Mouse (Mus musculus) forebrain, embryonic 12.5 days (tissue): ENCODE data around the gene Kcnh8. TPM values are rescaled to one million over a fixed set of nuclear protein-coding genes. Genes with fewer than 3 reads are reported as not detected.

Experiments used
- ATAC-seq: fragments of 200-750 bp; cut with Nextera tagmentation; 2 replicates; pipeline ENCODE4 v1.8.0; 2017; ENCODE audit warnings: moderate TSS enrichment; ENCODE audit not compliant: low FRiP score
- H3K27ac ChIP-seq: fragments of 300-500 bp; sonication (generic); 2 replicates; pipeline ENCODE4 v1.5.1; 2016; ENCODE audit warnings: mild to moderate bottlenecking
- H3K27me3 ChIP-seq: fragments of 300-500 bp; sonication (generic); 2 replicates; pipeline ENCODE4 v1.6.1; 2016; ENCODE audit warnings: mild to moderate bottlenecking
- H3K36me3 ChIP-seq: fragments of 300-500 bp; sonication (generic); replicated peaks from 2 replicates; pipeline ENCODE4 v1.6.1; 2016; ENCODE audit warnings: mild to moderate bottlenecking
- H3K4me1 ChIP-seq: fragments of 300-500 bp; sonication (generic); 2 replicates; pipeline ENCODE4 v1.6.1; 2016
- H3K4me2 ChIP-seq: fragments of 300-500 bp; sonication (generic); 2 replicates; pipeline ENCODE4 v1.6.1; 2016; ENCODE audit warnings: mild to moderate bottlenecking, moderate library complexity
- H3K4me3 ChIP-seq: fragments of 300-500 bp; sonication (generic); replicated peaks from 2 replicates; pipeline ENCODE4 v1.5.1; 2016; ENCODE audit warnings: mild to moderate bottlenecking
- H3K9ac ChIP-seq: fragments of 300-500 bp; sonication (generic); 2 replicates; pipeline ENCODE4 v1.6.1; 2016; ENCODE audit warnings: mild to moderate bottlenecking
- H3K9me3 ChIP-seq: fragments of 300-500 bp; sonication (generic); 2 replicates; pipeline ENCODE4 v1.6.1; 2016
- WGBS: fragments of 180-500 bp; shearing (Covaris S2); methylation state at CpG from one replicate; pipeline ENCODE4 v1.1.7; 2016; 5-methylcytosine and 5-hydroxymethylcytosine counted together
- polyA plus RNA-seq: library from polyadenylated mRNA; unstranded; fragments of >200 nt; fragmentation: Nextera tagmentation; extraction: Ambion mirVana; gene quantifications from 2 replicates; pipeline ENCODE4 v1.2.1, GENCODE M21; 2016

The Kcnh8 gene
- polyA plus RNA-seq, 1 experiment from 2014 or later, result 4.1 TPM

DNA sequence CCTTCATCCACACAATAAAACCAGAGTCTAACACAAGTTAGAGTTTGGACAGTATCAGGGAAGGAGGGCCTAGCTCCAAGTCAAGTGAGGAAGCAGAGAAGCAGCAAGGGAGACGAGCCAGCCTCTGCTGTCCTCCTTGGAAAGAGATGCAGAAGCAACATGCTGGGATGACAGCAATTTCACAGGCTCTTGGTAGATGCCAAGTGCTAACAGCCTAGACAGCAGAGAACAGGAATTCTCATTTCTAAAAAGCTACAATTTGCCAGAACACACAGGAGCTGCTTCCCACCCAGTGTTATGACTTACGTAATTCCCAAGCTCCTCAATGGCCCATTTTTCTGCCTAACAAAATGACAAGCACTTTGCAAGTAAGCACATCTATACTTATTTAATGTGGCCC, 277.5 kb downstream of the Kcnh8 start:
- H3K27me3 ChIP-seq, result no peaks in the 10 kb centered on the region
- no peak overlapping the region for H3K27ac ChIP-seq
- ATAC-seq, result no peak
- H3K9ac ChIP-seq, result no peak overlapping the region
- no peak overlapping the region for H3K4me3 ChIP-seq
- no peaks in the 10 kb centered on the region for H3K36me3 ChIP-seq
- no peak overlapping the region for H3K4me2 ChIP-seq
- no peaks in the 10 kb centered on the region for H3K4me1 ChIP-seq
- no peaks in the 10 kb centered on the region for H3K9me3 ChIP-seq
- 85% methylated on average over 2 of the region's 2 CpGs for WGBS

DNA sequence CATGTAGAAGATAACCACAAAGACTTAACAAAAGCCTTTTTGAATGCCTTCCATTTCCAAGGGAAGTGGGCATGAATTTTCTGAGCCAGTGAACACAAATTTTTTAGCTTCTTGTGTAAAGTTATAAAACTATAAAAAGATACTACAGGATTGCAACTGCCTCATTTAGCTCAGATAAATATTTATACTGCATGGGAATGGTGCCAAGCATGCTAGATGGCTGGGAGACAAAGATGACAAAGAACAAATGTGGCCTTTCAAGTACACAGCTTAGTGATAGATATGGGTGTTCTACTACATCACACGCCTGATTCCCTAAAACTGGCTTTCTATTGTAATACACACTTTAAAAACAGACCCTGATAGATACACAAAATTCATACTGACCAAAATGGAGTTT, 282.7 kb downstream of the Kcnh8 start:
- H3K4me2 ChIP-seq, result no peak overlapping the region
- no peak overlapping the region for H3K4me3 ChIP-seq
- H3K27me3 ChIP-seq, result no peaks in the 10 kb centered on the region
- H3K9me3 ChIP-seq, result no peaks in the 10 kb centered on the region
- H3K36me3 ChIP-seq, result no peaks in the 10 kb centered on the region
- 66% methylated on average over 1 of the region's 1 CpGs for WGBS
- no peaks in the 10 kb centered on the region for H3K4me1 ChIP-seq
- no peak overlapping the region for H3K27ac ChIP-seq
- H3K9ac ChIP-seq, result no peak overlapping the region
- ATAC-seq, result no peak

DNA sequence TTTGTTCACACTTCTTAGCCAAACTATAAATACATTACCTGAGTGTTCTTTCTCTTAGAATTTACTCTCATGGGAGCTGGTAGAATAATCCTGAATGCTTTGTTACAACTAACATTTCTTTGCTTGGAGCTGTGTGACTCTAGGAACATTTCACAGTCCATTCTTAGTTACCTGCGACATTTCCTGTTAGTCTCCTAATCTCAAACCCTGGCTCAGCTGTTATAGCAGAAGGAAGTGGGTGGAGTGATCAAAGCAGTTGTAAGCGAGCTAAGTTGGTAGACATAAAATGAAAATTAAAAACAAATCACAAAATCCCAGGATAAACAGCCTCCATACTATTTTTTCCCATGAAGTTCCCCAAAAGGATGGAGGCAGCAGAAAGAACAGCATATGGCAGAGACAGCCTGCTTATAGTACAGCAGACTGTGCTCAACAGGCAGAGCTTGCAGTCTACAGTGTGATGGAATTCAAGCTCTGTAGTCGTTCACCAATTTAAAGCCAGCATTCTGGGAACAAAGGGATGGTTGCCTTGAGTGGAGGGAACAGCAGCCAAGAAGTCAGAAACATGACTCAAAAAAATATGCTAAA, 318.1 kb downstream of the Kcnh8 start:
- Histone ChIP-seq H3K4me3 (no peak overlapping the region), H3K9ac (no peak overlapping the region), H3K9me3 (no peaks in the 10 kb centered on the region), H3K36me3 (no peaks in the 10 kb centered on the region), H3K4me2 (no peak overlapping the region), H3K4me1 (no peaks in the 10 kb centered on the region), H3K27me3 (no peaks in the 10 kb centered on the region), H3K27ac (no peak overlapping the region)
- 72% methylated on average over 3 of the region's 3 CpGs for WGBS
- ATAC-seq, result no peak

DNA sequence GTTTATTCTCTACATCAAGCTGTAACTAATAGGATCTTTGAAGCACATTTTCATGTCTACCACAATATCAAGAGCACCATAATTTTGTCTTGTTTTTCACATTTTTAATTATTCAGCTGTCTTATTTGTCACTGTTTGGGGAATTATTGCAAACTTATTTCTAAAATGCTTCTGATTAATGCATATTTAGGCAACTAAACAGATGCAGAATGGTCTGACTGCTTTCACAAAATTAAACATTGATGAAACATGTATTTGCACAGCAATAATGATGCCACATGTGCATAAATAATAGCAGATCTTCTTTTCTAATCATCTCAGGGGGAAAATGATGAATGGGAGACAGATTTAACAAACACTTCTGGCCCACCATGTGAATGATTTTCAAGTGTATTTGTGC, 341.5 kb downstream of the Kcnh8 start:
- H3K27me3 ChIP-seq, result no peaks in the 10 kb centered on the region
- no peak overlapping the region for H3K9ac ChIP-seq
- no peak overlapping the region for H3K4me3 ChIP-seq
- no peaks in the 10 kb centered on the region for H3K36me3 ChIP-seq
- H3K27ac ChIP-seq, result no peak overlapping the region
- no peak for ATAC-seq
- no peaks in the 10 kb centered on the region for H3K9me3 ChIP-seq
- no peaks in the 10 kb centered on the region for H3K4me1 ChIP-seq
- H3K4me2 ChIP-seq, result no peak overlapping the region

DNA sequence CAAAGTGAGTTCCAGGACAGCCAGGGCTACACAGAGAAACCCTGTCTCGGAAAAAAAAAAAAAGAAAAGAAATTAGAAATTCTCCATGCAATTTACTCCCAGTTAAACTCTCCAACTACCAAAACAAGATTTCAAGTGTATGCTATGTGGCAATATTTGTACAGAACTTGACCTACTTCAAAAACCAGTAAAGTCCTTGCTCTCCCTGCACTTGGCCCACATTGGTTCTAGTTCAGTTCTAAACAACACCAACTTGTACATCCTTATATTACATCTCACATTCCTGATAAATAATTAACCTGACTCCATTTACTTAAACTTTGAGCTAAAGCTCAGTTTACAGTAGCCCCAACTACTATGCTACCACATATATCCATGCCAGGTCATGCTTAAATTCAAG, 370.2 kb downstream of the Kcnh8 start:
- no peak overlapping the region for H3K4me3 ChIP-seq
- H3K4me2 ChIP-seq, result no peak overlapping the region
- no peak for ATAC-seq
- H3K4me1 ChIP-seq, result no peaks in the 10 kb centered on the region
- no peak overlapping the region for H3K9ac ChIP-seq
- no peaks in the 10 kb centered on the region for H3K9me3 ChIP-seq
- H3K27me3 ChIP-seq, result no peaks in the 10 kb centered on the region
- H3K27ac ChIP-seq, result no peak overlapping the region
- 100% methylated on average over 1 of the region's 1 CpGs for WGBS
- no peaks in the 10 kb centered on the region for H3K36me3 ChIP-seq

DNA sequence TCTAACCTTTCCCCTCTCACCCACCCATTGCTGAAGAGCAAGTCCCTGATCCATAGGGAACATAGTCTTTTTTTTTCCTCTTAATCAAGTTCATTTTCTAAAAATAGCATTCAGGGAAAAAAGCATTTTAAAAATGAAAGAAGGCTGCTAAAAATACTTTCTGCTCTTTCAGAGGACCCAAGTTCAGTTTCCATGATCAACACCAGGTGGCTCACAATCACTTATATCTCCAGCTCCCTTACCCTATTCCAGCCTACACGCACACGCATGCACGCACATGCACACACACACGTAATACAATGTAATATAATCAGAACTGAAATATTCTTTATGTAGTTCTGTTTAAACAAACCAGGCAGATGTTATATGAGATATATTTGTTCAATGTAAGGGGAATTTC, 378.4 kb downstream of the Kcnh8 start:
- H3K4me1 ChIP-seq, result no peaks in the 10 kb centered on the region
- H3K9me3 ChIP-seq, result no peaks in the 10 kb centered on the region
- H3K27me3 ChIP-seq, result no peaks in the 10 kb centered on the region
- no peak overlapping the region for H3K4me2 ChIP-seq
- no peak overlapping the region for H3K4me3 ChIP-seq
- no peaks in the 10 kb centered on the region for H3K36me3 ChIP-seq
- 97% methylated on average over 4 of the region's 4 CpGs for WGBS
- no peak overlapping the region for H3K9ac ChIP-seq
- ATAC-seq, result no peak
- no peak overlapping the region for H3K27ac ChIP-seq
